Mouse (Mus musculus) cortical plate, adult 2 months (tissue): ENCODE measurements at regions not wholly inside any gene's neighbourhood (a gene's known extent, or its start where the extent isn't known, plus 50 kb on each side); places are given as distances from the start of the nearest gene placed in this dataset.

ENCODE experiments used
- CTCF ChIP-seq: fragments of 200-500 bp; IDR thresholded peaks from 2 replicates; pipeline ENCODE4 v1.5.1; 2011; ENCODE audit warnings: mild to moderate bottlenecking, control low read depth, low read length; ENCODE audit not compliant: insufficient read depth; ENCODE audit errors: extremely low read depth
- POLR2A ChIP-seq: fragments of 200-500 bp; IDR thresholded peaks from 2 replicates; pipeline ENCODE4 v1.6.1; 2011; ENCODE audit warnings: mild to moderate bottlenecking, low read length, control low read depth; ENCODE audit not compliant: insufficient read depth; ENCODE audit errors: extremely low read depth

DNA sequence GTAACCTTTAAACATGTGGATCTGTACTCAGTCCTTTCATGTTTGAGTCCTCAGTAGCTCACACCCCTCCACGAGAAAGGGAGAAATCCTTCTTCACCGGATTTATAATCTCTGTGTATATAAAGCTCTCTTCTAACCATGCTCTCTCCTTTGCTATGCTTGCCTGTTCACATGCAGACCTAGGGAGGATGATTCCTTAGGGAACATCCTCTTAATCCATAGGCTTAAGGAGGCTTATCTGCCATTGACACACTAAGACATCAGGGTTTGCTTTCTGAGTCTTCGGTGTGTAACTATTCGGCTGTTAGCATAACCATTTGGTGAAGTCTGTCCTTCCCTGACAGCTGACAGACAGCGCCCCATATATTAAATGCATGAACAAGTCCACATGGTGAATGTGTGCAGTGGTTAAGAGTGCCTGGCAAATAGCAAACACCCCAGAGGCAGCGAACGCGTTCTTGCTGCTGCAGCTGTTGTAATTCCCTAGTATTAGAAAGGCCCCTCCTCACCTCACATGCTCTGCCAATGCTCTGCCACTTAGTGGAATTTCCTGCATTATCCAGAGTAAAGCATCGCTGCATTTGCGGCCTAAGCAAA lies 205.2 kb upstream of the Gm12728 start:
- no peak for TF ChIP-seq CTCF
- no peak for TF ChIP-seq POLR2A
